Mouse (Mus musculus) E14TG2a.4 (cell line): ENCODE measurements at regions not wholly inside any gene's neighbourhood (a gene's known extent, or its start where the extent isn't known, plus 50 kb on each side); places are given as distances from the start of the nearest gene placed in this dataset.

Experiments
- H3K27me3 ChIP-seq: 2 replicates; pipeline ENCODE4 v1.6.1; 2014; ENCODE audit warnings: low read length, control low read depth; ENCODE audit not compliant: insufficient read depth
- H3K36me3 ChIP-seq: 2 replicates; pipeline ENCODE4 v1.6.1; 2014; ENCODE audit warnings: low read length, control low read depth; ENCODE audit not compliant: insufficient read depth
- H3K4me1 ChIP-seq: replicated peaks from 2 replicates; pipeline ENCODE4 v1.6.1; 2014; ENCODE audit warnings: low read depth, low read length, control low read depth
- H3K4me3 ChIP-seq: replicated peaks from 2 replicates; pipeline ENCODE4 v1.5.1; 2014; ENCODE audit warnings: mild to moderate bottlenecking, low read length
- H3K9me3 ChIP-seq: 2 replicates; pipeline ENCODE4 v1.6.1; 2014; ENCODE audit warnings: low read length, control low read depth
- CTCF ChIP-seq: conservative IDR thresholded peaks from 2 replicates; pipeline ENCODE4 v1.5.1; 2014; ENCODE audit warnings: low read length
- NANOG ChIP-seq: IDR thresholded peaks from 2 replicates; pipeline ENCODE4 v1.6.1; 2014; ENCODE audit warnings: borderline replicate concordance, low read length, mixed read lengths
- POU5F1 ChIP-seq: IDR thresholded peaks from 2 replicates; pipeline ENCODE4 v1.6.1; 2014; ENCODE audit warnings: low read length, borderline replicate concordance

- 0 out of 2 replicates have a peak, but pooled peaks cover 4% of the 10 kb centered on the region for H3K9me3 ChIP-seq
- H3K27me3 ChIP-seq = no peaks in the 10 kb centered on the region
- no peaks in the 10 kb centered on the region for H3K36me3 ChIP-seq
- TF ChIP-seq NANOG = no peak
- TF ChIP-seq POU5F1 = no peak
- TF ChIP-seq CTCF = no peak
- no peak overlapping the region for H3K4me3 ChIP-seq
- no peaks in the 10 kb centered on the region for H3K4me1 ChIP-seq
Observed at GRCm38 (mm10) chr13:32649982-32650381, 133.8 kb downstream of the Mylk4 start.

- H3K27me3 ChIP-seq = no peaks in the 10 kb centered on the region
- H3K4me1 ChIP-seq = no peaks in the 10 kb centered on the region
- no peak overlapping the region for H3K4me3 ChIP-seq
- TF ChIP-seq POU5F1 (no peak), NANOG (no peak), CTCF (no peak)
- H3K36me3 ChIP-seq = no peaks in the 10 kb centered on the region
- H3K9me3 ChIP-seq = peaks cover 24% of the 10 kb centered on the region
Observed at GRCm38 (mm10) chr13:32643030-32643750, 140.6 kb downstream of the Mylk4 start.

GRCm38 (mm10) chr13:32640941-32641340 lies 142.8 kb downstream of the Mylk4 start:
- H3K4me3 ChIP-seq = no peak overlapping the region
- H3K27me3 ChIP-seq = no peaks in the 10 kb centered on the region
- peaks cover 25% of the 10 kb centered on the region for H3K9me3 ChIP-seq
- no peak for TF ChIP-seq NANOG
- no peak for TF ChIP-seq CTCF
- TF ChIP-seq POU5F1 = no peak
- H3K36me3 ChIP-seq = no peaks in the 10 kb centered on the region
- H3K4me1 ChIP-seq = no peaks in the 10 kb centered on the region

- no peaks in the 10 kb centered on the region for H3K36me3 ChIP-seq
Observed at GRCm38 (mm10) chr13:32630122-32630732, 153.5 kb downstream of the Mylk4 start.

GRCm38 (mm10) chr13:32613916-32614315 lies 169.8 kb downstream of the Mylk4 start:
- Histone ChIP-seq H3K9me3 (peaks cover 17% of the 10 kb centered on the region), H3K4me1 (peaks cover 21% of the 10 kb centered on the region), H3K4me3 (no peak overlapping the region), H3K36me3 (no peaks in the 10 kb centered on the region), H3K27me3 (peaks cover 8% of the 10 kb centered on the region)
- no peak for TF ChIP-seq POU5F1
- peak; percentile 47; the same call in 1 of the 2 replicates for TF ChIP-seq NANOG

More at GRCm38 (mm10) chr13:32630122-32630732, 153.5 kb downstream of the Mylk4 start:
- no peaks in the 10 kb centered on the region for H3K4me1 ChIP-seq
- no peaks in the 10 kb centered on the region for H3K27me3 ChIP-seq
- no peak overlapping the region for H3K4me3 ChIP-seq
- no peaks in the 10 kb centered on the region for H3K9me3 ChIP-seq
- TF ChIP-seq NANOG (no peak), CTCF (no peak), POU5F1 (no peak)

GRCm38 (mm10) chr13:32611551-32612295 lies 172.0 kb downstream of the Mylk4 start:
- peaks cover 21% of the 10 kb centered on the region for H3K4me1 ChIP-seq
- H3K4me3 ChIP-seq = no peak overlapping the region
- no peak for TF ChIP-seq CTCF
- TF ChIP-seq POU5F1 = no peak
- TF ChIP-seq NANOG = no peak
- H3K9me3 ChIP-seq = peaks cover 11% of the 10 kb centered on the region
- peaks cover 8% of the 10 kb centered on the region for H3K27me3 ChIP-seq
- no peaks in the 10 kb centered on the region for H3K36me3 ChIP-seq

- H3K27me3 ChIP-seq = peaks cover 8% of the 10 kb centered on the region
- H3K4me1 ChIP-seq = peaks cover 21% of the 10 kb centered on the region
- H3K36me3 ChIP-seq = no peaks in the 10 kb centered on the region
- no peak for TF ChIP-seq POU5F1
- no peak for TF ChIP-seq NANOG
- TF ChIP-seq CTCF = no peak
- H3K4me3 ChIP-seq = no peak overlapping the region
- H3K9me3 ChIP-seq = peaks cover 4% of the 10 kb centered on the region
Observed at GRCm38 (mm10) chr13:32610970-32611369, 172.8 kb downstream of the Mylk4 start.

- TF ChIP-seq POU5F1 (no peak), CTCF (0 out of 2 replicates have a peak, but pooled peaks have one; percentile 3)
- H3K4me3 ChIP-seq = no peak overlapping the region
- H3K4me1 ChIP-seq = peaks cover 6% of the 10 kb centered on the region
- H3K27me3 ChIP-seq = peaks cover 8% of the 10 kb centered on the region
- no peaks in the 10 kb centered on the region for H3K9me3 ChIP-seq
- no peaks in the 10 kb centered on the region for H3K36me3 ChIP-seq
Observed at GRCm38 (mm10) chr13:32608413-32608812, 175.3 kb downstream of the Mylk4 start.
